Mouse (Mus musculus) large intestine, adult 2 months (tissue): ENCODE results near the gene Gm29133. TPM values are rescaled to one million over a fixed set of nuclear protein-coding genes. Genes with fewer than 3 reads are reported as not detected.

Source experiments
- DNase-seq: peaks from one replicate; pipeline ENCODE4 v3.0.0-alpha.2; 2012; ENCODE audit warnings: low read depth, low spot score
- WGBS: fragments of 180-500 bp; shearing (Covaris S2); methylation state at CpG from one replicate; pipeline ENCODE4 v1.1.7; 2018; 5-methylcytosine and 5-hydroxymethylcytosine counted together
- polyA plus RNA-seq: library from polyadenylated mRNA; depleted of rRNA; stranded (reverse); fragments of >200 nt; gene quantifications from 2 replicates; pipeline ENCODE4 v1.2.3, GENCODE M21; 2012; rRNA removed

The Gm29133 gene
- not detected in 2 replicates for polyA plus RNA-seq

DNA sequence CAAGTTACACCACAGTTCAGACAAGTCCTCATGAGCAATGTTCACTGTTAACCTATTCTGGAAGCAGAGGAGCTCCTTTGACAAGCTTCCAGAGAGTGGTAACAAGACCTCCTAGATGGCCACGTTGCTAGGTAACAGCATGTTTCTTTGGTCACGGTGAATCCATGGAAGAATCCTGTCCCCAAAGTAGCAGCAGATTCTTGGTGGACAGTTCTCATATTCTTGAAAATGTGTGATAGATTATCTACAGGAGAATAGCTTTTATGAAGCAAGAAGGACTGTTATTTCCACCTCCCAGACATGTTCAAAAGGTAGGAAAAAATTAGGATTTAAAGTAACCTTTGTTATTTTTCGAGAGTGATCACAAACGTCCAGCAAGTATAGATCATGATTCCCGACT is at the start of gene Gm29133:
Gene Gm29133, plus strand, starts transcription at position 301 of the 400 bp plus-strand sequence.
- no peak for DNase-seq
- 66% methylated on average over 5 of the region's 5 CpGs for WGBS

- 85% methylated on average over 3 of the region's 3 CpGs for WGBS
- no peak for DNase-seq
Measured at GRCm38 (mm10) chr3:75699088-75699487, 48.9 kb upstream of the Gm29133 start.

GRCm38 (mm10) chr3:75701336-75701735 is 46.7 kb upstream of the Gm29133 start:
- 78% methylated on average over 3 of the region's 3 CpGs for WGBS
- no peak for DNase-seq

- 78% methylated on average over 3 of the region's 3 CpGs for WGBS
- DNase-seq: no peak
Measured at GRCm38 (mm10) chr3:75706536-75706935, 41.5 kb upstream of the Gm29133 start.

- no peak for DNase-seq
- WGBS: 49% methylated on average over 3 of the region's 3 CpGs
Measured at GRCm38 (mm10) chr3:75713678-75714295, 34.2 kb upstream of the Gm29133 start.

GRCm38 (mm10) chr3:75720663-75721062 is 27.3 kb upstream of the Gm29133 start:
- DNase-seq: no peak
- WGBS: 13% methylated on average over 2 of the region's 2 CpGs

- DNase-seq: no peak
- 69% methylated on average over 3 of the region's 3 CpGs for WGBS
Measured at GRCm38 (mm10) chr3:75730982-75731600, 16.9 kb upstream of the Gm29133 start.

- 60% methylated on average over 4 of the region's 4 CpGs for WGBS
- no peak for DNase-seq
Measured at GRCm38 (mm10) chr3:75743664-75744437, 4.1 kb upstream of the Gm29133 start.

GRCm38 (mm10) chr3:75745343-75745742 is 2.7 kb upstream of the Gm29133 start:
- 39% methylated on average over 2 of the region's 2 CpGs for WGBS
- DNase-seq: no peak

DNA sequence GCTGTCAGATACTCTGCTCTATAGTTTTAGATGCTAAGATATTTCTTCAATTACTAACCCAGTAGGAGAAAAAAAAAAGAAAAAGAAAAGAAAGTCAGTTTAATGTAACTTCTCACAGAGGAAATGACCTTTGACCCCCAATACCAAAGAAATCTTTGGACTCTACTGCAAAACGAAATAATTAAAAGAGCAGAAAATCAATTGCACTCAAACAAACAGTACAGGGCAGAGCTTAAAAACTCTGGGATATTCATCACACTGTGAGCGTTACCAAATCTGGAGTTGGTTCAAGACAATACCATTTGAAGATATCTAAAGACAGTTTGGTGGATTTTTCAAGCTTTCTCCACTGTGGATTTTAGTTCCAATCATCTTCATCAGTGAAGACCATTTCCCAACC is 15.4 kb downstream of the Gm29133 start:
- 59% methylated on average over 2 of the region's 2 CpGs for WGBS
- DNase-seq: no peak

DNA sequence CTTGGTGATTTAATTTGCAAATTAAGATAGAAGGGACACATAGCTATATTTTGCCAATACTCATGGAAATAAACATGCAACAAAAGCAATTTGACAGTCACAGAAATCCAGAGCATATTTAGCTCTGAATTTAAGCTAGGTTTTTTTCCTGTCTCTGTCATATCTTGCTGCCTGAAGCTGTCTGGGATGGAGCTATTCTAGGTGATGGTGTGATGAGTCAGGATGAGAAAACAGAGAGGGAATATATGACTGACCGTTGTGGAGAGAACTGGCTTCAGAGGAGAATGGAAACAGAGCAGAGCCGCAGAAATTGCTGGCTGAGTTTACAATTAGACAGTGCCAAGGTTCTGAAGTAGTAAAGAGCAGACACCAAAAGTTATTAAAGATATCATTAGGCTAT is 26.3 kb downstream of the Gm29133 start:
- no peak for DNase-seq
- 61% methylated on average over 2 of the region's 2 CpGs for whole genome bisulfite sequencing

DNA sequence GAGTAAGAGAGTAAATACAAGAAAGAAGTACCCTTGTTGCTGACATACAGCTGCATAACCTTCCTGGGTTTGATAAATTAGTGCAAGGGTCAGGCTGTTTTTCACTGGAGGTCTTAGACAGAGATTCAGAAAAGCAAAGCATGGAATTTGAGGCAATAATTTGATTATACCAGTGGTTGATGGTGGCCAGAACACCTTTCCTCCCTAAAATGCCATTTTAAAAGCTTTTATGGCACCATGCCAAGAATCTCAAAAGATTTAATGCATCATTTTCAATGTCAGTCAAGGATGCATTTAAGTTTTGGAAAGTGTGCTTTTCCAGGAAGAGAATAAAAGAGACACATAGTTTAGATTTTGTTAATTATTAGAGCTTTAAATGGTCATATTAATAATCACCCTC is 60.0 kb downstream of the Gm29133 start:
- no peak for DNase-seq

- WGBS: 81% methylated on average over 1 of the region's 1 CpGs
- no peak for DNase-seq
Measured at GRCm38 (mm10) chr3:75823934-75824333, 75.9 kb downstream of the Gm29133 start.

DNA sequence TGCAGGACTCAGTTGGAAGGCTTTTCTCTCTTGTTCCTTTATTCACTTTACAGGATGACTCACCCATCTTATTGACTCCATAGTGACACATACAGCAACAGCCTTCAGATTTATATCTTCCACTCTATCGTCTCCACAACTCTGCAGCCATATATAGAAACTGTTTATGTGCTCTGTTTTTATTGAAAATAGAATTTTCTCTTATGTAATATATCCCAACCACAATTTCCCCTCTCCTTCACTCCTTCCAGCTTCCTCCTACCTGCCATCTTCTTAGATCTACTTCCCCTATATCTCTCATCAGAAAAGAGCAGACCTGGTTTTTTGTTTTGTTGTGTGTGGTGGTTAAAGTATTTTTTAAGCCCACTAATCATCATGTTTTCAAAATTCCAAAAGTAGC is 76.5 kb downstream of the Gm29133 start:
- DNase-seq: no peak
- WGBS: 56% methylated on average over 1 of the region's 1 CpGs

- 79% methylated on average over 2 of the region's 2 CpGs for WGBS
- no peak for DNase-seq
Measured at GRCm38 (mm10) chr3:75834827-75835226, 86.8 kb downstream of the Gm29133 start.

GRCm38 (mm10) chr3:75835286-75835967 is 87.4 kb downstream of the Gm29133 start:
- 63% methylated on average over 5 of the region's 5 CpGs for WGBS
- no peak for DNase-seq
